Mouse (Mus musculus) olfactory bulb, adult 2 months (tissue): ENCODE measurements around the gene Borcs7.

Experiments used
- CTCF ChIP-seq: fragments of 200-500 bp; IDR thresholded peaks from 2 replicates; pipeline ENCODE4 v1.5.1; 2012; ENCODE audit warnings: low read depth, mild to moderate bottlenecking, low read length, moderate library complexity; ENCODE audit not compliant: insufficient read depth
- POLR2A ChIP-seq: fragments of 200-500 bp; IDR thresholded peaks from 2 replicates; pipeline ENCODE4 v1.6.1; 2012; ENCODE audit warnings: mild to moderate bottlenecking, low read depth, low read length, moderate library complexity; ENCODE audit not compliant: insufficient read depth

DNA sequence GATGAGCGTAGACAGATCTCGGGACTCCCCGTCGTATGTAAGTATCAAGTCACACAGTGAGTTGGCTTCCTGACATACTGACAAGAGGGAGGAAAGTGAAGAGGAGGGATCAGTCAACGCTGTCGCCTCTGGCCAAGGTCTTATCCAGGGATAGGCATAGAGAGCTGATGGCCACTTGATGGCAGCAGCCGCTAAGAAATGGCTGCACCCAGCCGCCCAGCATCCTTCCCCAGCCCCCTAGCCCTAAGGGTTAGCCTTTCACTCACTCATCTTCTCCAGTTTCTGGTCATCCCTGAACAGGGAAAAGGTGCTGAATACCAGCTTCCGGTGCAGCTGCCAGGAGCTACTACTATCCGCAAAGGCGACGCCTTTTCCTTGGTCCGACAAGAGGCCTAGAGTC, 19.0 kb upstream of the Borcs7 start:
- TF ChIP-seq CTCF (peak; percentile 83), POLR2A (no peak)
